Mouse (Mus musculus) CH12.LX (cell line): ENCODE data around the gene Ski.

Experiments
- CTCF ChIP-seq, 2 experiments: IDR thresholded peaks in 1 of 2; conservative IDR thresholded peaks in 1 of 2; 2 replicates each; pipeline ENCODE4 v1.5.1; 2011 to 2012; ENCODE audit warnings: low read depth in 2 of 2, low read length in 2 of 2, improper control_type of control experiment in 1 of 2, inconsistent platforms in 1 of 2, mild to moderate bottlenecking in 1 of 2, moderate library complexity in 1 of 2
- EP300 ChIP-seq: IDR thresholded peaks from 2 replicates; pipeline ENCODE4 v1.6.1; 2011; ENCODE audit warnings: low read length, improper control_type of control experiment
- GABPA ChIP-seq: IDR thresholded peaks from 2 replicates; pipeline ENCODE4 v1.6.1; 2012; ENCODE audit warnings: low read depth, low read length, improper control_type of control experiment, inconsistent platforms; ENCODE audit not compliant: insufficient replicate concordance
- HCFC1 ChIP-seq: IDR thresholded peaks from 2 replicates; pipeline ENCODE4 v1.6.1; 2012; ENCODE audit warnings: low read depth, mild to moderate bottlenecking, inconsistent platforms, low read length, improper control_type of control experiment
- NRF1 ChIP-seq: IDR thresholded peaks from 2 replicates; pipeline ENCODE4 v1.6.1; 2014; ENCODE audit warnings: low read depth, mild to moderate bottlenecking, inconsistent platforms, low read length, improper control_type of control experiment, moderate library complexity
- SIN3A ChIP-seq: IDR thresholded peaks from 2 replicates; pipeline ENCODE4 v1.6.1; 2012; ENCODE audit warnings: low read length, improper control_type of control experiment, inconsistent platforms
- USF1 ChIP-seq: IDR thresholded peaks from 2 replicates; pipeline ENCODE4 v1.6.1; 2014; ENCODE audit warnings: low read depth, mild to moderate bottlenecking, inconsistent platforms, low read length, improper control_type of control experiment

GRCm38 (mm10) chr4:155130616-155131015 lies 91.8 kb downstream of the Ski start:
- TF ChIP-seq SIN3A (no peak), CTCF (conservative IDR thresholded peaks at IDR 0.05 in 1 of 2, IDR thresholded peaks at IDR 0.05 in 1 of 2; ENCODE audit: low read depth in 2 of 2, low read length in 2 of 2) (no peak), USF1 (no peak), HCFC1 (no peak), NRF1 (no peak), EP300 (no peak), GABPA (no peak)
